Mouse (Mus musculus) CH12.LX (cell line): Measurements from ENCODE around the gene Dscaml1. TPM values are rescaled to one million over a fixed set of nuclear protein-coding genes. Genes with fewer than 3 reads are reported as not detected.
A peak's percentile ranks its signal among the peaks of the same experiment; 100 is the strongest.

Source experiments
- DNase-seq: peaks from one replicate; pipeline ENCODE4 v3.0.0-alpha.2; 2013; ENCODE audit errors: extremely low read depth
- H3K27ac ChIP-seq: 2 replicates; pipeline ENCODE4 v1.5.1; 2012; ENCODE audit warnings: low read depth, mild to moderate bottlenecking, control low read depth, moderate library complexity; ENCODE audit not compliant: insufficient read depth
- H3K27me3 ChIP-seq: replicated peaks from 2 replicates; pipeline ENCODE3; 2012; ENCODE audit warnings: inconsistent platforms
- H3K36me3 ChIP-seq, 2 experiments: replicated peaks in 1 of 2; 2 replicates each; pipeline versions ENCODE3 to v1.6.1; 2012; ENCODE audit warnings: inconsistent platforms in 1 of 2, low read length in 1 of 2, mild to moderate bottlenecking in 1 of 2, mixed read lengths in 1 of 2, moderate library complexity in 1 of 2; ENCODE audit not compliant: control insufficient read depth in 1 of 2, insufficient read depth in 1 of 2
- H3K4me1 ChIP-seq, 2 experiments: 2 replicates each; pipeline ENCODE4 v1.6.1; 2012; ENCODE audit warnings: inconsistent platforms in 1 of 2, moderate library complexity in 1 of 2; ENCODE audit not compliant: insufficient read depth in 2 of 2, control insufficient read depth in 1 of 2
- H3K4me2 ChIP-seq: 2 replicates; pipeline ENCODE4 v1.6.1; 2012; ENCODE audit warnings: low read depth, mild to moderate bottlenecking, control low read depth; ENCODE audit not compliant: poor library complexity, insufficient read depth, severe bottlenecking
- H3K4me3 ChIP-seq, 3 experiments: fragments of 150-350 bp in 1 of 3; sonication (generic) in 1 of 3; replicated peaks in 1 of 3; 2 replicates each; pipeline versions ENCODE3 to v1.5.1; 2011 to 2012; ENCODE audit warnings: low read depth in 2 of 3, low read length in 2 of 3, mild to moderate bottlenecking in 2 of 3, moderate library complexity in 2 of 3, control low read depth in 1 of 3, improper control_type of control experiment in 1 of 3, inconsistent platforms in 1 of 3, mixed read lengths in 1 of 3; ENCODE audit not compliant: poor library complexity in 1 of 3
- H3K79me2 ChIP-seq: replicated peaks from 2 replicates; pipeline ENCODE4 v1.6.1; 2012; ENCODE audit warnings: mild to moderate bottlenecking, moderate library complexity; ENCODE audit not compliant: control insufficient read depth, poor library complexity, insufficient read depth, severe bottlenecking; ENCODE audit errors: extremely low read depth
- H3K9ac ChIP-seq: 2 replicates; pipeline ENCODE4 v1.6.1; 2012; ENCODE audit warnings: low read depth, mild to moderate bottlenecking, control low read depth, moderate library complexity; ENCODE audit not compliant: insufficient read depth
- H3K9me3 ChIP-seq: replicated peaks from 2 replicates; pipeline ENCODE3; 2012; ENCODE audit warnings: low read length, inconsistent platforms, mixed read lengths
- BHLHE40 ChIP-seq: IDR thresholded peaks from 2 replicates; pipeline ENCODE4 v1.6.1; 2011; ENCODE audit warnings: mild to moderate bottlenecking, low read depth, low read length, improper control_type of control experiment
- CHD2 ChIP-seq: IDR thresholded peaks from 2 replicates; pipeline ENCODE4 v1.6.1; 2011; ENCODE audit warnings: low read length, improper control_type of control experiment
- ELF1 ChIP-seq: IDR thresholded peaks from 2 replicates; pipeline ENCODE4 v1.6.1; 2014; ENCODE audit warnings: low read depth, mild to moderate bottlenecking, inconsistent platforms, low read length, improper control_type of control experiment
- ETS1 ChIP-seq: conservative IDR thresholded peaks from 2 replicates; pipeline ENCODE4 v1.6.1; 2012; ENCODE audit warnings: low read depth, mild to moderate bottlenecking, inconsistent platforms, low read length, improper control_type of control experiment, moderate library complexity
- JUN ChIP-seq: IDR thresholded peaks from 2 replicates; pipeline ENCODE4 v1.6.1; 2011; ENCODE audit warnings: low read depth, mild to moderate bottlenecking, low read length, improper control_type of control experiment, moderate library complexity; ENCODE audit not compliant: insufficient read depth
- JUND ChIP-seq: conservative IDR thresholded peaks from 2 replicates; pipeline ENCODE4 v1.6.1; 2011; ENCODE audit warnings: low read depth, low read length, improper control_type of control experiment
- KAT2A ChIP-seq: IDR thresholded peaks from 2 replicates; pipeline ENCODE4 v1.6.1; 2012; ENCODE audit warnings: low read length, improper control_type of control experiment, inconsistent platforms; ENCODE audit not compliant: insufficient replicate concordance
- MAX ChIP-seq: IDR thresholded peaks from 2 replicates; pipeline ENCODE4 v1.6.1; 2011; ENCODE audit warnings: low read length, improper control_type of control experiment
- MEF2A ChIP-seq: IDR thresholded peaks from 2 replicates; pipeline ENCODE4 v1.6.1; 2014; ENCODE audit warnings: low read depth, mild to moderate bottlenecking, inconsistent platforms, low read length, improper control_type of control experiment, borderline replicate concordance
- MYC ChIP-seq: IDR thresholded peaks from 2 replicates; pipeline ENCODE4 v1.6.1; 2011; ENCODE audit warnings: low read depth, mild to moderate bottlenecking, improper control_type of control experiment, low read length
- NRF1 ChIP-seq: IDR thresholded peaks from 2 replicates; pipeline ENCODE4 v1.6.1; 2014; ENCODE audit warnings: low read depth, mild to moderate bottlenecking, inconsistent platforms, low read length, improper control_type of control experiment, moderate library complexity
- POLR2A ChIP-seq: IDR thresholded peaks from 2 replicates; pipeline ENCODE4 v1.6.1; 2011; ENCODE audit warnings: low read depth, mild to moderate bottlenecking, improper control_type of control experiment, low read length
- POLR2AphosphoS2 ChIP-seq: IDR thresholded peaks from 2 replicates; pipeline ENCODE4 v1.6.1; 2011; ENCODE audit warnings: low read depth, low read length, improper control_type of control experiment
- RCOR1 ChIP-seq: conservative IDR thresholded peaks from 2 replicates; pipeline ENCODE4 v1.6.1; 2012; ENCODE audit warnings: low read depth, mild to moderate bottlenecking, inconsistent platforms, low read length, improper control_type of control experiment
- TBP ChIP-seq: conservative IDR thresholded peaks from 2 replicates; pipeline ENCODE4 v1.6.1; 2011; ENCODE audit warnings: low read depth, low read length, improper control_type of control experiment
- TCF12 ChIP-seq: IDR thresholded peaks from 2 replicates; pipeline ENCODE4 v1.6.1; 2014; ENCODE audit warnings: low read depth, mild to moderate bottlenecking, inconsistent platforms, low read length, improper control_type of control experiment
- USF1 ChIP-seq: IDR thresholded peaks from 2 replicates; pipeline ENCODE4 v1.6.1; 2014; ENCODE audit warnings: low read depth, mild to moderate bottlenecking, inconsistent platforms, low read length, improper control_type of control experiment
- USF2 ChIP-seq: conservative IDR thresholded peaks from 2 replicates; pipeline ENCODE4 v1.6.1; 2011; ENCODE audit warnings: low read depth, low read length, improper control_type of control experiment
- ZC3H11A ChIP-seq: IDR thresholded peaks from 2 replicates; pipeline ENCODE4 v1.6.1; 2012; ENCODE audit warnings: low read depth, mild to moderate bottlenecking, inconsistent platforms, low read length, improper control_type of control experiment
- ZKSCAN1 ChIP-seq: IDR thresholded peaks from 2 replicates; pipeline ENCODE4 v1.6.1; 2012; ENCODE audit warnings: low read depth, inconsistent platforms, low read length, improper control_type of control experiment, borderline replicate concordance
- ZNF384 ChIP-seq: IDR thresholded peaks from 2 replicates; pipeline ENCODE4 v1.6.1; 2012; ENCODE audit warnings: low read depth, low read length, improper control_type of control experiment, inconsistent platforms
- dilution Hi-C: fragments of 300-500 bp; cut with MboI; formaldehyde crosslinking; loops from 2 replicates; pipeline ENCODE4 v1.14.3; 2020; ENCODE audit warnings: low sequenced_read_pairs; ENCODE audit not compliant: extremely low pct_unique_long_range_greater_than_20kb, extremely low pct_ligation_motif_present
- in situ Hi-C: fragments of 300-500 bp; cut with MboI; formaldehyde crosslinking; loops from 3 replicates; pipeline ENCODE4 v1.14.3; 2019; ENCODE audit warnings: low sequenced_read_pairs, low pct_ligation_motif_present, low pct_unique_long_range_greater_than_20kb, mixed read lengths
- polyA plus RNA-seq: library from polyadenylated mRNA; unstranded; fragments of >175 nt; gene quantifications from 2 replicates; pipeline ENCODE4 v1.2.1, GENCODE M21; 2012; ENCODE audit warnings: low read depth; ENCODE audit not compliant: insufficient read length
- total RNA-seq, 2 experiments: library from RNA; depleted of rRNA; stranded (reverse); fragments of 300-350 nt in 1 of 2; fragments of >200 nt in 1 of 2; gene quantifications; 2 replicates each; pipeline ENCODE4 v1.2.3; 2012 to 2014

Gene Dscaml1
- total and polyA plus RNA-seq, 3 experiments: not detected

- Histone ChIP-seq H3K4me2 (no peak overlapping the region), H3K27ac (no peak overlapping the region), H3K4me1 (peaks cover 8 to 13% of the 10 kb centered on the region in 2 experiments), H3K79me2 (no peaks in the 10 kb centered on the region), H3K27me3 (peaks cover 4% of the 10 kb centered on the region), H3K4me3 (no peak overlapping the region), H3K9ac (no peak overlapping the region), H3K36me3 (no peaks in the 10 kb centered on the region), H3K9me3 (no peaks in the 10 kb centered on the region)
- in situ Hi-C loops: no loop called here
- TF ChIP-seq TCF12: no peak
- no peak for TF ChIP-seq CHD2
- no peak for TF ChIP-seq ZKSCAN1
- no peak for TF ChIP-seq JUND
- TF ChIP-seq MEF2A: no peak
- no peak for TF ChIP-seq RCOR1
- TF ChIP-seq MAX: no peak
- TF ChIP-seq POLR2AphosphoS2: no peak
- TF ChIP-seq ELF1: no peak
- TF ChIP-seq USF2: no peak
- no peak for TF ChIP-seq NRF1
- no peak for TF ChIP-seq JUN
- no peak for TF ChIP-seq KAT2A
- TF ChIP-seq ZNF384: no peak
- no peak for DNase-seq
- dilution Hi-C loops: no loop called here
These were observed 44.5 kb downstream of the Dscaml1 start for GRCm38 (mm10) chr9:45470746-45471471.

GRCm38 (mm10) chr9:45471691-45472090, 45.3 kb downstream of the Dscaml1 start:
- in situ Hi-C loops: no loop called here
- Histone ChIP-seq H3K79me2 (no peaks in the 10 kb centered on the region), H3K4me1 (peaks cover 8 to 14% of the 10 kb centered on the region in 2 experiments)

More at GRCm38 (mm10) chr9:45471691-45472090, 45.3 kb downstream of the Dscaml1 start:
- Histone ChIP-seq H3K4me2 (no peak overlapping the region), H3K9me3 (no peaks in the 10 kb centered on the region), H3K4me3 (no peak overlapping the region), H3K27ac (no peak overlapping the region), H3K36me3 (no peaks in the 10 kb centered on the region), H3K9ac (no peak overlapping the region), H3K27me3 (peaks cover 4% of the 10 kb centered on the region)
- DNase-seq: no peak
- dilution Hi-C loops: no loop called here
- TF ChIP-seq POLR2A (no peak), TBP (no peak), BHLHE40 (peak; percentile 53), ZC3H11A (no peak), ETS1 (no peak), MYC (no peak), USF1 (no peak)
